Mouse (Mus musculus) left cerebral cortex, adult 18-20 months (tissue): ENCODE results near the gene Zmpste24. TPM values are rescaled to one million over a fixed set of nuclear protein-coding genes. Genes with fewer than 3 reads are reported as not detected.

Source experiments
- total RNA-seq, 2 experiments: library from RNA; stranded (reverse); gene quantifications; 2 replicates each; pipeline ENCODE4 v1.2.3; 2021

Gene Zmpste24
- total RNA-seq, 2 experiments from 2014 or later = 23.1 to 26.2 TPM

Other genes starting within 250 kb of the Zmpste24 start
- 100 to 1,000 TPM; 194 to 217 TPM for gene Rims3, start 243.4 kb downstream of the Zmpste24 start, total RNA-seq
- gene Exo5, start 173.2 kb downstream of the Zmpste24 start, total RNA-seq = 10 to 100 TPM; 12.7 to 15.0 TPM
- gene Zfp69, start 146.5 kb downstream of the Zmpste24 start, total RNA-seq = 1 to 10 TPM; 1.7 to 1.9 TPM
- gene Smap2, start 81.0 kb downstream of the Zmpste24 start, total RNA-seq = 100 to 1,000 TPM; 194 to 195 TPM
- gene Col9a2, start 58.9 kb downstream of the Zmpste24 start, total RNA-seq = 1 to 10 TPM; 9.2 to 9.3 TPM
- not detected for gene Tmco2, start 11.0 kb upstream of the Zmpste24 start, total RNA-seq
- gene Rlf, start 116.8 kb upstream of the Zmpste24 start, total RNA-seq = 10 to 100 TPM; 26.3 to 26.7 TPM
- not detected for gene Gm12888, start 226.7 kb upstream of the Zmpste24 start, total RNA-seq